Mouse (Mus musculus): ENCODE data around the gene Arpc5.
"Not testable (repeated sequence)": the region's sequence is repeated elsewhere in the genome, so short reads cannot be mapped to it uniquely, and the experiment has no call there.

Gene Arpc5

DNA sequence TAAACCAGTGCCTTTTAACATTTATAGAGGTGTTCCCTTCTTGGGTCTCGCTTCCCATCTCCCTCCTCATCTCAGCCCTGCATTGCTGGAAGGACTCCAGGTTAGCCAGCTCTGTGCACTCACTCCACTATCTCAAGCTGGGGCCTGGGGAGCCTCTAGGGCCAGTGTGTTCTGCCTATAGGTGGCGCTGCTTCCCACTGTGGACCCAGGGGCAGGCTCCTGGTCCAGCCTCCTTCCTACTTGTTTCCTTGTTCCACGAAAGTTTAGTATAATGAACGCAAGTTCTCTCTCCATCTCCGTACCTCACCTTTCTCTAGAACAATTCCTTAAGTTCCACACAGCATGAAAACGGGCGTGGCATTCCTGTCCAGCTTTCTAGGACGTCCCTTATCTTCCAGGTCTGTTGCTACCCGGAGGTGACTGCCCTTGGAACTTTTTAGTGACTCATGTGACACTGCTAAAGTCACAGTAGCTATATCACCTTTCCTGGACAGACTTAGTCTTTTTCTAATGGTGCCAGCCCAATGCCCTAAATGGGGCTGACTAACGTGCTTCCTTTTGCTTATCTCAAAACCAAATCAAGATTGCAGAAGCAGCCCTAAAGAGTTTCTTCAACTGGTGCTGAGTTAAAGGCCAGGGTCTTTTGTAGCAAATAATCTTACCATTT, 12.9 kb downstream of the Arpc5 start:
- DNase-seq (ENCODE audit: low read depth, low spot score), result no peak

- DNase-seq (ENCODE audit: low read depth, low spot score), result no peak
Observed at GRCm38 (mm10) chr1:152784620-152785019, 18.3 kb downstream of the Arpc5 start.

- not testable (repeated sequence) for DNase-seq (ENCODE audit: low read depth, low spot score)
Observed at GRCm38 (mm10) chr1:152785446-152785845, 19.1 kb downstream of the Arpc5 start.

DNA sequence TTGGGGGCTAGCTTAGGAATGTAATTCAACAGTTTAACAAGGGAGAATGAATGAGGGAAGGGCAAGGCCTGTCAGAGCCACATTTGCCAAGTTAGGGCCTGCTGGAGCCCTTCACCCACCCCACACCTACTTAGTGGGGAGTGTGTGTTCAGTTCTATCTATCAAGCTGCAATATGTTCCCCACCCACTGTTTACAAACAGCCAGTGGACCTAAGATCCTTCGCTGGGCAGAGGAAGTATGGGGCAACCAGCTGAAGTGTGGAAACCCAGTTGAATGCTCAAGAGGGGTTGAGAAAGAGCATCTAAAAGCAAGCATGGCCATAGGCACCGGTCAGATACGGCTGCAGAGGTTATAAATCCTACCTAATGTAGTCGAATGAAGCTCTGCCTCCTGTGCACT, 20.6 kb downstream of the Arpc5 start:
- no peak for DNase-seq (ENCODE audit: low read depth, low spot score)

DNA sequence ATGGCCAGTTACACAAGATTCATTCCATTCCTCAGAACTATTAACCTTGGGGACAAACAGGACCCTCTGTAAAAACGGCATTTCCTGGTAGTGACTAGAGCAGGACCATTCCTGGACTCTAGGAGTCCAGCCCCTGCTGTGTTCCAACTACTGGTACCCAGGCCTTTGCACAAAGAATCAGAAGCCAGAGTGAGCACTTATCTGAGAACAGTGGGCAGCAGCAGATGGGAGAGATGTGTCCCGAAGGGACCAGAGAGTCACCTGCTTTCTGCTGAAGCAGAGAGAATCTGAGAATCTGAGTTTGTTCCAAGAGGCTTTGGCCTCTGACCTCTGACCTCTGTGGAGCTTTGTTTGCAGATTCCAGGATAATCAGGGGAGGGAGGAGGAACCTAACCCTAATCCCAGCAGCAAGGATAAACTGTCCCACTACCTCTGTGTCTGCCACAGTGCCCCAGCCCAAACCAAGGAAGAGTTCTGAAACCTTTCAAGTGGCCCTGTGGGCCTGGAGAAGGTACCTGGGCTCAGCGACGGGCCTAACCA, 21.8 kb downstream of the Arpc5 start:
- no peak for DNase-seq (ENCODE audit: low read depth, low spot score)

DNA sequence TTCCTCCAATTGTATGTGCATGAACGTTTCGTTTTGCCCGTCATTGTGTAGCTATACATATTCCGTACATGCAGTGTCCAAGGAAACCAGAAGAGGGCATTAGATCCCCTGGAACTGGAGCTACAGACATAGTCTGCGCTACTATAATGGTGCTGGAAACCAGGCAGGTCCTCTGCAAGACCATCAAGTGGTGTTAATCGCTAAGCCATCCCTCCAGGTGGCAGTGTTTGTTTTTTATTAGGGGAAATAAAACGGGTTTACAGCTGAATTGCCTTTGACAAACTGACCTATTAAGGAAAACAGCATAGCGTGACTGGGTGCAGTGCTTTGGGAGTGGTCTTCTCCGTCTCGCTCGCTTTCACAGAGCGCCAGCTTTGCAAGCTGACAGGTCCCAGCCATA, 23.9 kb downstream of the Arpc5 start:
- DNase-seq (ENCODE audit: low read depth, low spot score), result no peak

DNA sequence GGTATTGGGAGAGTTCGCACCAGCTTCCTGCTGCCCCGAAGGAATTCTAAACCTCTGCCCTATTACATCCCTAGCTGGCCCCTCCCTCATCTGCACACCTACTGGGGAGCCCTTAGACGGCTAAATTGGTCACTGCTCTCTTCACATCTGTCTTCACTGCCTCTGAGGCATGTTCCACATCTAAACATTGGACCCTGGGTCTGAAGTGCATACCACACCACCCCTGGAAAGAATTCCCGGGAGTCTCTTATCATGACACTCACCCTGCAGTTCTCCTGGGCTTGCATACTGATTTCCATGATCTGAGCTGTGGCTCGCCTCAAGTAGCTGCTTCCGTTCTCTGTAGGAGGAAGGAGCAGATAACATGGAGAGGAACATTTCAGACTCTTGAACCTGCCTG, 24.5 kb downstream of the Arpc5 start:
- no peak for DNase-seq (ENCODE audit: low read depth, low spot score)

DNA sequence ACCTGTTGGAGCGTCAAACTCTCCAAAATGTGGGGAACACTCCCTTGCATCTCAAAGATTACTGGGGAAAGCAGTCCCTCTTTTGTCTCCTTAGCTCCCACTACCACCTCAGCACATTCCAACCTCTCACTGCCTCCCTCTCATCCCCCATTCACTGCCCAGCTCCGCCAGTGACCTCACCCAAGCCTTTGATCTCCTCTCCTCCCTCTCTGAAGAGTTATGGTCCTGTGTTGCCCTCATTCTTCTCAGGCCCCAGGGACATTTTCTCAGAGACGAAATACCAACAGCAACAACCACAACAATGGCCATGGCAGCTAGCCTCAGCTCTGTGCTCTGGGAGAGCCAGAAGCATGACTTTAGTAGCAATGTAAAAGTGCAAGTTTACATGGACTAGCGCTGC, 24.9 kb downstream of the Arpc5 start:
- DNase-seq (ENCODE audit: low read depth, low spot score), result no peak

DNA sequence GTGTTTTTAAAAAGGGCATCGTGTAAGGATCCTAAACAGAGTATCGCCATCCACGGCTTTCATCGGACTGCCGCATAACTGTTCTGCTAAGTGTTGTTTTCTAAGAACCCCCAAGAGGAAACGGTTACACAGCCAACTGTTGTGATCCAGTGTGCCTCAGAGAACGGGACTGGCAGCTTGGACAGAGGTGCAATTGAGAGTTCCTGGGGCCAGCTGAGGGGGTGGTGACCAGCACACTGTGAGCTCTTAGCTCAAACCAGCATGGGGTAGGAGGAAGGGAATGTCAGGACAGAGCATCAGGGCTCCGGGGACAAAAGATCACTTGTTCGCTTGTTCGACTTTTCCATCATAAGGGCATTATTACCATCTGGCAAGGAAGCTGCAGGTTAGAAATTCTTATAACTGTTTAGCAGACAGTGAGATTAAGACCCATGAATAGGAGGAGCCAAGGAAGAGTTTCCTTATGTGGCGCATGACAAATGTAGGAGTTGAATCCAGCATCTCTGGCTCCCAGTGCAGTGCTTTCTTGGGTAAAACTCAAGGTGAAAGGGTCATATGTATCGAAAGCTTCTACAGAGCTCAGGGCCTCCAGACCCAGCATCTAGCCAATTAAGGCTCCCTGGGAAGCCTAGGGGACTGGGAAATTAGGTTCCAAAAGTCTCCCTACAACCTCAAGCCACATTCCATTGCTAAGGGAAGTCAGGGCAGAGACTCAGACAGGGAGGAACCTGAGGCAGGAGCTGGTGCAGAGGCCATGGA, 26.6 kb downstream of the Arpc5 start:
- no peak for DNase-seq (ENCODE audit: low read depth, low spot score)

DNA sequence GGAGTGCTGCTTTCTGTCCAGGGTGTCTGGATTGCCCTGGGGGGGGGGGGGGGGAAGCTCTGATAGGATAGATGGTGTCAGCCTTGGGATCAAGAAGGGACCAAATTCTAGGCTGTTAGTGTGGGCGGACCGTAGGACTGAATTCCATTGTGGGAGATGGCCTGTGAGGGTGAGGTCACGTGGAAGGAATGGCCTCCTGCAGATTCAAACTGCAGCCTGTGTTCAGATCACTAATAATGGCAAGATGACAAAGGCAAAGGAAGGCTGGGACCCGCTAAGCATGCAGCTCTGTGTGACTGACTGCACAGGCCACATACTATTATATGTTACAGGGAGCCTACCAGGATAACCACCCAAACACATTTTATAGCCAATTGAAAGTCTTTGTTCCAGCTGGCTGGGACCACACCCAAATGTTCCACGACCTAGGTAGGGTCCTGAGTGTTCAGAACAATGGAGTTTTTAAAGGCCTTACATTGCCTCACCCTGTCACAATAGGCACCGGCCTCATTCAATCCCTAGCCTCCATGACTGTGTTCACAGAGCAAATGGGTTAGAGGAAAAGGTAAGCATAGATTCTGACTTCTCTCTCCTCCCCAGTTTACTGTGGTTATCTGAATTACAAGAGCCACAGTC, 27.3 kb downstream of the Arpc5 start:
- DNase-seq (ENCODE audit: low read depth, low spot score), result no peak

DNA sequence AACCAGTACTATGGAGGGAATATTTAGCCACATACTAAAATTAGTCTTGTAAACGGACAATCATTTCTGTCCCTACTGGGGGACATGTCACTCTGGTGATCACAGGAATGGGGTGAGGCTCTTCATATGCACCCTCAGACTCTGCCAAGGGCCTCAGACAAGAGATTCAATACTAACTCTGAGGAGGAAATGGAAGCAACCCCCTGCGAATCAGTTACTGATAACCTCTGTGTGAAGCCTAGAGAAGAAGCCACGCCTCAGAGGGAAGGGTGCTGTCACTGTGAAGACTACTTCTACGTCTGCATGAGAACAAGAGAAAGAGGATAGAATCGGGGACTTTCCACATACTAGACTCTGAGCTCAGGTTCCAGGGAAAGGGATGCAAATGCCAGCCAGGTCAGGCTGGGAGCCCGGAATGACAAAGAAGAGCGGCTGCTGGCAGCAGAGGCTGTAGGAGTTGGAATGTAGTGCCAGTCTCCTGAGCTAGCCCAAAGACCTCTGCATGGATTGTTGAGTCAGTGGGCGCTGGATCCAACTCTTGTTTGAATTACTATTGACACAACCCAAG, 29.4 kb downstream of the Arpc5 start:
- no peak for DNase-seq (ENCODE audit: low read depth, low spot score)

- no peak for DNase-seq (ENCODE audit: low read depth, low spot score)
Observed at GRCm38 (mm10) chr1:152796683-152797263, 30.4 kb downstream of the Arpc5 start.

- no peak for DNase-seq (ENCODE audit: low read depth, low spot score)
Observed at GRCm38 (mm10) chr1:152798125-152798524, 31.8 kb downstream of the Arpc5 start.

GRCm38 (mm10) chr1:152799897-152800296, 33.6 kb downstream of the Arpc5 start, which contains the start of gene Ncf2:
TSS of gene Ncf2 (plus strand) at chr1:152800194.
- no peak for DNase-seq (ENCODE audit: low read depth, low spot score)

GRCm38 (mm10) chr1:152800633-152801176, 34.4 kb downstream of the Arpc5 start:
- DNase-seq (ENCODE audit: low read depth, low spot score), result no peak

GRCm38 (mm10) chr1:152804907-152805306, 38.6 kb downstream of the Arpc5 start:
- no peak for DNase-seq (ENCODE audit: low read depth, low spot score)

DNA sequence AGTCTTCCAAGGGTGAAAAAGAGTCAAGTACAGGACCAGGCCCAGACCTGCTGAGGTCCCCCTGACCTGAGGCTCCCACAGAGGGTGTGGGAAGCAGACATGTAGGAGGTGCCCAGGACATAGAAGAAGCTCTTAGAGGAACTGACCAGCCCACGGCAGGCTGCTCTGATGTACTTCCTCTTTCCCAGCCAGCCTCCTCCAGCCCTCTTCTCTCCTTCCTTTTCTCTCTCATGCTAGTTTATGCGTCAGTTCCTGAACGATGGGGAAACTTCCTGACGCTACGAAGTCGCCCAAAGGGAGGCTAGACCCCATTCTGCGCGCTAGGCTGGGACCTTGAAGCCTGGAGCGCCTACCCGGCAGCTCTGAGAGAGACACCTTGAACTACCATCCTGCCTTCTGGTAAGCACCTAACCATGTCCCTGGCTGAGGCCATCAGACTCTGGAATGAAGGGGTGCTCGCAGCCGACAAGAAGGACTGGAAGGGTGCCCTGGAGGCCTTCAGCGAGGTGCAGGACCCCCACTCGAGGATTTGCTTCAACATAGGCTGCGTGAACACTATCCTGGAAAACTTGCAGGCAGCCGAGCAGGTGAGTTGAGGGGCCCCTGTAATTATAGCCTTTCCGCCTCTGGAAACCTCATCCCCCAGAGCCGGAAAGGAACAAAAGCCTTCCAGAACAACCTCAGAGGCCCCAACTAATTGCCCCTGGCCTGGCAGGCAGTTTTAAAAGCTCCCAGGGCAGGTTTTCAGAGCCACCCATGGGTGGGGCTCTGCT, 41.5 kb downstream of the Arpc5 start:
- no peak for DNase-seq (ENCODE audit: low read depth, low spot score)

DNA sequence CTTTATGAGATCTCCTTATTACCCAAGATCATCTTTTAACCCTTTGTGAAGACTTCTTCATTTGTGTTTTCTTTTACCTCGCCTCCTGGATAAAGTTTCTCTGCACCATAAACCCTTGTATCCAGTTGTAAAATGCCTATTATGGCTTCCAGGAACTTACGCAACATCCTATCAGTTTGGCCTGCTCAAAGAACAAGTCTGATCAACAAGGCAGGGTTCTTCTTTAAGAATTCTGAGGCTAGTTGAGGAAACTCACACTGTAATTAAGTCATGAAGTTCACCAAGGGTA, 42.0 kb downstream of the Arpc5 start:
- DNase-seq (ENCODE audit: low read depth, low spot score), result no peak

DNA sequence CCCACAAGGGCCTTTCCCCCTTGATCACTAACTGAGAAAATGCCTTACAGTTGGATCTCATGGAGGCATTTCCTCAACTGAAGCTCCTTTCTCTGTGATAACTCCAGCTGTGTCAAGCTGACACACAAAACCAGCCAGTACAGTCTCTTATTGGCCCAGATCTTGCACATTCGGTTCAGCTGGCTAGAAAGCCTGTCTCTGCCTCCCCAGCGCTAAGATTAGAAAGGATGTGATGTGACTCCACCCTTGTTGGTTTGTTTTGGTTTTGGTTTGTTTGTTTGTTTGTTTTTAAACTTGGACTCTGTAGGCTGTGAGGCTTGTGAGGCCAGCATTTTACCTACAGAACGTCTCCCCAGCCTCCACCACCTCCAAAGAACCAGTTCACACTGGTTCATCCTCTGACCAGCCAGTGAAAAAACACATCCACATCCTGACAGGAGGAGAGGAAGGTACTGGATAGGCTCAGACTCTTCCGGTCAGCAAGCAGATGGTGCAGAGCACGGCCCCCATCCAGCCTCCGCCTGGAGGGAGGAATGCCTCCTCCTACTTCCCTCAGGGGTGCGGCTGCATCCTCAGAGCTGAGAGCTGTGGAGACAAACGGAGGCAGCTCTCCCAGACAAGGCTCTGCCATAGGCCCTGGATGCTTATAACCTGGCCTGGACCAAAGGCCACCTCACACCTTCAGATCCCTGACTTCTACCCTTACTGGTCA, 43.4 kb downstream of the Arpc5 start:
- no peak for DNase-seq (ENCODE audit: low read depth, low spot score)

All from c-Kit-negative CD71-positive TER-119-positive erythroid progenitor cells, embryonic 14.5 days (primary cell).